8 mouse cellular contexts compared by ENCODE assay signal in the genomic region with DNA sequence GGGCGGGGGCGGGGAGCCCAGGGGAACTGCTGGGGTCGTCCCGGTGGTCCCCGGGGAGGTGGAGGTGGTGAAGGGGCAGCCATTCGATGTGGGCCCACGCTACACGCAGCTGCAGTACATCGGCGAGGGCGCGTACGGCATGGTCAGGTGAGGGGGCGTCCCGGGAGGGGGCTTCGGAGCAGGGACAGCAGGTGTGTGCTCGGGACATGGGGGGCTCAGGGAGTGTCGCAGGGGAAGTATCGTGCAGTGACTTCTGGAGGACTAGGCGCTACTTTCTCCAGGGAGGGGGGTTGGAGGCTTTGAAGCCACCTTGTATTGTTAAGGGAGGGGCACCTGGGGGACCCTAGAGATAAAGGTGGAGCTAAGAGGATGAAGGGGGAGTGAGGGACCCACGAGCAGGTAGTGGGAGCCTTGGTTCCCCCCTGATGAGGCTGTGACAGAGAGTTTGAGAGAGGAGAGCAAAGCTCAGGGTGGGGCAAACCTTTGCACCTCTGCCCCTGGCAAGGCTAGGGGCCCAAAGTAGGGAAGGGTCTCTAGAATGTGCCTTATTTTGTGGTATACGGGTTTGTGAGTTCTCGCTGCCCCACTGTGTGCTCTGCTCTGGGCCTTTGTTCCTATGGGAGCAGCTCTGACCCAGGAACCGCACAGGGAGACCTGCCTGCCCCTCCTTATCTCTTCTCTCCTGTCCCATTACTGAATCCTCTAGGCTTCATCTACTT. TPM values are rescaled to one million over a fixed set of nuclear protein-coding genes. Genes with fewer than 3 reads are reported as not detected.
DNase-seq lines count a peak whose midpoint lies in the region; ATAC-seq and TF ChIP-seq lines count a peak whose summit lies in the region.

No protein-coding gene starts in this region.

- H3K27ac ChIP-seq in layer of hippocampus, adult 2 months: peak overlapping the region; percentile 92
- peak overlapping the region; percentile 89 for H3K27ac ChIP-seq in cortical plate, adult 2 months (ENCODE audit: insufficient read depth, low read length)
- H3K27ac ChIP-seq in hindbrain, embryonic 14.5 days: peak overlapping the region; percentile 87
- H3K27ac ChIP-seq in midbrain, embryonic 16.5 days (ENCODE audit: low read length): peak overlapping the region; percentile 91

- H3K4me3 ChIP-seq in layer of hippocampus, adult 2 months: peak overlapping the region; percentile 61
- peak overlapping the region; percentile 71 for H3K4me3 ChIP-seq in cortical plate, adult 2 months (ENCODE audit: insufficient read depth, low read length)
- H3K4me3 ChIP-seq in hindbrain, embryonic 14.5 days (replicated peaks; ENCODE audit: low read length): peak overlapping the region; percentile 78
- peak overlapping the region; percentile 77 for H3K4me3 ChIP-seq in midbrain, embryonic 16.5 days (ENCODE audit: low read depth, low read length)

- TF ChIP-seq POLR2A in cortical plate, adult 2 months (IDR thresholded peaks at IDR 0.05; ENCODE audit: extremely low read depth, insufficient read depth, low read length): no peak

- H3K27me3 ChIP-seq in hindbrain, embryonic 14.5 days (ENCODE audit: control insufficient read depth, insufficient read depth, low read length): no peaks in the 10 kb centered on the region
- H3K27me3 ChIP-seq in midbrain, embryonic 16.5 days (ENCODE audit: control insufficient read depth, insufficient read depth, low read depth, low read length): no peaks in the 10 kb centered on the region

- peak overlapping the region; percentile 81 for H3K9ac ChIP-seq in hindbrain, embryonic 14.5 days
- H3K9ac ChIP-seq in midbrain, embryonic 16.5 days (ENCODE audit: low read depth, low read length): peak overlapping the region; percentile 92

- WGBS in hindbrain, embryonic 14.5 days: 1% methylated on average over 21 of the region's 24 CpGs
- 1% methylated on average over 22 of the region's 24 CpGs for WGBS in midbrain, embryonic 16.5 days

- H3K4me2 ChIP-seq in hindbrain, embryonic 14.5 days (replicated peaks): peak overlapping the region; percentile 77
- peak overlapping the region; percentile 76 for H3K4me2 ChIP-seq in midbrain, embryonic 16.5 days (ENCODE audit: low read length)

- H3K4me1 ChIP-seq in cortical plate, adult 2 months (ENCODE audit: control insufficient read depth, insufficient read depth, low read length): peaks cover 12% of the 10 kb centered on the region
- H3K4me1 ChIP-seq in hindbrain, embryonic 14.5 days (replicated peaks; ENCODE audit: control insufficient read depth, insufficient read depth, low read length): peaks cover 32% of the 10 kb centered on the region
- H3K4me1 ChIP-seq in midbrain, embryonic 16.5 days (ENCODE audit: control insufficient read depth, insufficient read depth, low read length): peaks cover 21% of the 10 kb centered on the region

- no peak for TF ChIP-seq CTCF in layer of hippocampus, adult 2 months (conservative IDR thresholded peaks at IDR 0.05)
- no peak for TF ChIP-seq CTCF in cortical plate, adult 2 months (IDR thresholded peaks at IDR 0.05; ENCODE audit: extremely low read depth, insufficient read depth, low read length)

- ATAC-seq in hindbrain, embryonic 14.5 days (ENCODE audit: low FRiP score): peak; percentile 44
- peak; percentile 64 for ATAC-seq in midbrain, embryonic 16.5 days

- H3K36me3 ChIP-seq in hindbrain, embryonic 14.5 days (replicated peaks; ENCODE audit: control insufficient read depth, insufficient read depth): peaks cover 21% of the 10 kb centered on the region
- peaks cover 15% of the 10 kb centered on the region for H3K36me3 ChIP-seq in midbrain, embryonic 16.5 days (ENCODE audit: control insufficient read depth, insufficient read depth, low read length)

- no peak for DNase-seq in layer of hippocampus, adult 2 months (ENCODE audit: low spot score in 2 of 2)
- no peak for DNase-seq in layer of hippocampus, adult 8-10 months (ENCODE audit: low spot score in 2 of 2)
- DNase-seq in hindbrain, embryonic 14.5 days (ENCODE audit: low spot score): no peak
- no peak for DNase-seq in right cerebral cortex, adult 18-20 months
- DNase-seq in frontal cortex, postnatal 14 days (ENCODE audit: low spot score in 2 of 2): no peak
- no peak for DNase-seq in right cerebral cortex, postnatal 36 days (ENCODE audit: low spot score in 2 of 2)

- no peaks in the 10 kb centered on the region for H3K9me3 ChIP-seq in hindbrain, embryonic 14.5 days (ENCODE audit: control insufficient read depth, low read length)
- H3K9me3 ChIP-seq in midbrain, embryonic 16.5 days (replicated peaks; ENCODE audit: control insufficient read depth, low read length, poor library complexity, severe bottlenecking): no peaks in the 10 kb centered on the region

RNA-seq across cellular contexts. Expression of a gene that starts 0.4 kb away (rescaled TPM):
- 100 to 1,000 TPM; 170 to 175 TPM for total RNA-seq in layer of hippocampus, adult 2 months (2021)
- total RNA-seq in layer of hippocampus, adult 8-10 months (2022): 100 to 1,000 TPM; 165 to 197 (median 178) TPM
- polyA plus RNA-seq in cortical plate, adult 2 months (2012; rRNA removed): 246 and 283 TPM in 2 replicates
- 96.5 and 97.0 TPM in 2 replicates for polyA plus RNA-seq in hindbrain, embryonic 14.5 days (2014; fragmentation: Nextera tagmentation; extraction: Ambion mirVana)
- 111 and 112 TPM in 2 replicates for polyA plus RNA-seq in midbrain, embryonic 16.5 days (2015; fragmentation: Nextera tagmentation; extraction: Ambion mirVana)

RNA-seq across cellular contexts. Expression of a gene that starts 6.3 kb away (rescaled TPM):
- total RNA-seq in layer of hippocampus, adult 2 months (2021): 1 to 10 TPM; 3.1 to 7.0 TPM
- total RNA-seq in layer of hippocampus, adult 8-10 months (2022): 1 to 10 TPM; 4.4 to 7.9 (median 5.0) TPM
- 2.5 and 3.1 TPM in 2 replicates for polyA plus RNA-seq in cortical plate, adult 2 months (2012; rRNA removed)
- polyA plus RNA-seq in hindbrain, embryonic 14.5 days (2014; fragmentation: Nextera tagmentation; extraction: Ambion mirVana): 1.0 and 1.8 TPM in 2 replicates
- 0.95 and 1.5 TPM in 2 replicates for polyA plus RNA-seq in midbrain, embryonic 16.5 days (2015; fragmentation: Nextera tagmentation; extraction: Ambion mirVana)

RNA-seq across cellular contexts. Expression of a gene that starts 16.9 kb away (rescaled TPM):
- total RNA-seq in layer of hippocampus, adult 2 months (2021): 100 to 1,000 TPM; 283 to 289 TPM
- total RNA-seq in layer of hippocampus, adult 8-10 months (2022): 100 to 1,000 TPM; 236 to 283 (median 255) TPM
- polyA plus RNA-seq in cortical plate, adult 2 months (2012; rRNA removed): 539 and 545 TPM in 2 replicates
- 206 and 218 TPM in 2 replicates for polyA plus RNA-seq in hindbrain, embryonic 14.5 days (2014; fragmentation: Nextera tagmentation; extraction: Ambion mirVana)
- polyA plus RNA-seq in midbrain, embryonic 16.5 days (2015; fragmentation: Nextera tagmentation; extraction: Ambion mirVana): 162 and 191 TPM in 2 replicates

RNA-seq across cellular contexts. Expression of a gene that starts 21.5 kb away (rescaled TPM):
- total RNA-seq in layer of hippocampus, adult 2 months (2021): 1 to 10 TPM in 1 of 2 experiments, under 1 TPM in 1; 0.54 to 1.0 TPM
- total RNA-seq in layer of hippocampus, adult 8-10 months (2022): 1 to 10 TPM in 3 of 4 experiments, under 1 TPM in 1; 0.43 to 1.5 (median 1.2) TPM
- 1.4 and 1.6 TPM in 2 replicates for polyA plus RNA-seq in cortical plate, adult 2 months (2012; rRNA removed)
- 0.21 and 0.26 TPM in 2 replicates for polyA plus RNA-seq in hindbrain, embryonic 14.5 days (2014; fragmentation: Nextera tagmentation; extraction: Ambion mirVana)
- polyA plus RNA-seq in midbrain, embryonic 16.5 days (2015; fragmentation: Nextera tagmentation; extraction: Ambion mirVana): 0.51 and 0.64 TPM in 2 replicates

RNA-seq across cellular contexts. Expression of a gene that starts 32.5 kb away (rescaled TPM):
- 10 to 100 TPM; 50.2 to 54.9 TPM for total RNA-seq in layer of hippocampus, adult 2 months (2021)
- 10 to 100 TPM; 49.5 to 55.7 (median 51.9) TPM for total RNA-seq in layer of hippocampus, adult 8-10 months (2022)
- polyA plus RNA-seq in cortical plate, adult 2 months (2012; rRNA removed): 75.4 and 77.7 TPM in 2 replicates
- polyA plus RNA-seq in hindbrain, embryonic 14.5 days (2014; fragmentation: Nextera tagmentation; extraction: Ambion mirVana): 177 and 182 TPM in 2 replicates
- polyA plus RNA-seq in midbrain, embryonic 16.5 days (2015; fragmentation: Nextera tagmentation; extraction: Ambion mirVana): 155 and 182 TPM in 2 replicates
